ENCODE assay signal across 24 mouse cellular contexts in genomic region chr9:94487976-94488375, GRCm38 (mm10).
"Had no signal": no experiment of that assay in that cellular context is flagged by ENCODE, and none has a peak within 500 bp of the region (broad histone marks: within the 10 kb centered on the region; RNA-seq: fewer than 3 reads in every experiment).

No protein-coding gene starts in this region.

- H3K36me3 ChIP-seq: heart, embryonic 10.5 days; heart, embryonic 12.5 days; hindbrain, embryonic 10.5 days; hindbrain, embryonic 12.5 days; intestine, embryonic 15.5 days; limb, embryonic 10.5 days; limb, embryonic 12.5 days had no signal

- H3K9me3 ChIP-seq: heart, embryonic 10.5 days; heart, embryonic 12.5 days; hindbrain, embryonic 10.5 days; hindbrain, embryonic 12.5 days; intestine, embryonic 15.5 days; limb, embryonic 10.5 days; limb, embryonic 12.5 days had no signal

- H3K27ac ChIP-seq: gastrocnemius, adult 2 months; heart, embryonic 10.5 days; hindbrain, embryonic 10.5 days; hindbrain, embryonic 12.5 days; hindbrain, embryonic 14.5 days; intestine, embryonic 15.5 days; layer of hippocampus, adult 2 months; left cerebral cortex, adult 2 months; limb, embryonic 10.5 days; limb, embryonic 12.5 days had no signal

- H3K4me2 ChIP-seq: heart, embryonic 12.5 days; hindbrain, embryonic 12.5 days; hindbrain, embryonic 14.5 days; intestine, embryonic 15.5 days; limb, embryonic 12.5 days had no signal

- H3K9ac ChIP-seq: heart, embryonic 12.5 days; hindbrain, embryonic 12.5 days; hindbrain, embryonic 14.5 days; intestine, embryonic 15.5 days; limb, embryonic 12.5 days had no signal

- H3K27me3 ChIP-seq: heart, embryonic 12.5 days; hindbrain, embryonic 12.5 days; intestine, embryonic 15.5 days; limb, embryonic 12.5 days had no signal

- H3K4me1 ChIP-seq: hindbrain, embryonic 10.5 days; limb, embryonic 10.5 days had no signal

- ATAC-seq: forebrain, embryonic 16.5 days; hindbrain, embryonic 16.5 days; inflammation-experienced regulatory T-cells, adult 6 months; intestine, embryonic 15.5 days; intestine, postnatal 0 days had no signal

- H3K4me3 ChIP-seq: gastrocnemius, adult 2 months; heart, embryonic 10.5 days; heart, embryonic 12.5 days; hindbrain, embryonic 10.5 days; hindbrain, embryonic 12.5 days; intestine, embryonic 15.5 days; layer of hippocampus, adult 2 months; left cerebral cortex, adult 2 months; limb, embryonic 10.5 days; limb, embryonic 12.5 days had no signal

- DNase-seq: gastrocnemius, adult 2 months; gastrocnemius, postnatal 10 days; gastrocnemius, postnatal 25 days; heart, adult 18-20 months; heart, postnatal 10 days; heart, postnatal 4 days; kidney, adult 2 months; kidney, adult 9 months; kidney, postnatal 25 days; liver had no signal
